Mouse (Mus musculus) ovary, postnatal 36 days (tissue): ENCODE measurements around the gene Elk3.

Experiments
- DNase-seq: peaks from one replicate; pipeline ENCODE4 v3.0.0; 2022; ENCODE audit warnings: low spot score, mixed read lengths

The Elk3 gene

GRCm38 (mm10) chr10:93234692-93235091 lies 76.2 kb downstream of the Elk3 start:
- DNase-seq: no peak

- no peak for DNase-seq
These were observed 77.2 kb downstream of the Elk3 start for GRCm38 (mm10) chr10:93233665-93234194.

- DNase-seq: no peak
These were observed 79.0 kb downstream of the Elk3 start for GRCm38 (mm10) chr10:93231893-93232292.

GRCm38 (mm10) chr10:93231490-93231889 lies 79.4 kb downstream of the Elk3 start:
- no peak for DNase-seq

- DNase-seq: no peak
These were observed 82.4 kb downstream of the Elk3 start for GRCm38 (mm10) chr10:93228401-93229007.

- no peak for DNase-seq
These were observed 83.0 kb downstream of the Elk3 start for GRCm38 (mm10) chr10:93227921-93228320.

GRCm38 (mm10) chr10:93225751-93226150 lies 85.2 kb downstream of the Elk3 start:
- no peak for DNase-seq

- DNase-seq: no peak
These were observed 95.7 kb downstream of the Elk3 start for GRCm38 (mm10) chr10:93215051-93215763.

GRCm38 (mm10) chr10:93214251-93214650 lies 96.7 kb downstream of the Elk3 start:
- DNase-seq: no peak

- no peak for DNase-seq
These were observed 97.6 kb downstream of the Elk3 start for GRCm38 (mm10) chr10:93213339-93213738.

GRCm38 (mm10) chr10:93212699-93213098 lies 98.2 kb downstream of the Elk3 start:
- DNase-seq: no peak

GRCm38 (mm10) chr10:93207176-93207575 lies 103.8 kb downstream of the Elk3 start:
- no peak for DNase-seq

GRCm38 (mm10) chr10:93205287-93205956 lies 105.5 kb downstream of the Elk3 start:
- DNase-seq: no peak

GRCm38 (mm10) chr10:93201846-93202458 lies 109.0 kb downstream of the Elk3 start:
- DNase-seq: no peak

GRCm38 (mm10) chr10:93198958-93199357 lies 112.0 kb downstream of the Elk3 start:
- no peak for DNase-seq
